Mouse (Mus musculus): ENCODE data around the gene Ints6. TPM values are rescaled to one million over a fixed set of nuclear protein-coding genes. Genes with fewer than 3 reads are reported as not detected.

The Ints6 gene
- polyA plus RNA-seq, 1 experiment from 2014 or later, result 26.9 TPM

Other genes starting within 250 kb of the Ints6 start
- gene Fam124a, start 205.4 kb downstream of the Ints6 start, polyA plus RNA-seq (2014; fragmentation: Nextera tagmentation; extraction: Ambion mirVana), result 2.6 and 3.4 TPM in 2 replicates
- gene Gm4131, start 194.2 kb downstream of the Ints6 start, polyA plus RNA-seq (2014; fragmentation: Nextera tagmentation; extraction: Ambion mirVana), result not detected in 2 replicates
- not detected in 2 replicates for gene Serpine3, start 97.5 kb downstream of the Ints6 start, polyA plus RNA-seq (2014; fragmentation: Nextera tagmentation; extraction: Ambion mirVana)
- 14.9 and 15.9 TPM in 2 replicates for gene Wdfy2, start 76.5 kb upstream of the Ints6 start, polyA plus RNA-seq (2014; fragmentation: Nextera tagmentation; extraction: Ambion mirVana)
- gene Defb48, start 223.3 kb upstream of the Ints6 start, polyA plus RNA-seq (2014; fragmentation: Nextera tagmentation; extraction: Ambion mirVana), result not detected in 2 replicates
- gene Defb47, start 236.9 kb upstream of the Ints6 start, polyA plus RNA-seq (2014; fragmentation: Nextera tagmentation; extraction: Ambion mirVana), result not detected in 2 replicates

All from midbrain, embryonic 11.5 days (tissue).